Comparison of ENCODE assay signal across 17 mouse cellular contexts in the genomic region with DNA sequence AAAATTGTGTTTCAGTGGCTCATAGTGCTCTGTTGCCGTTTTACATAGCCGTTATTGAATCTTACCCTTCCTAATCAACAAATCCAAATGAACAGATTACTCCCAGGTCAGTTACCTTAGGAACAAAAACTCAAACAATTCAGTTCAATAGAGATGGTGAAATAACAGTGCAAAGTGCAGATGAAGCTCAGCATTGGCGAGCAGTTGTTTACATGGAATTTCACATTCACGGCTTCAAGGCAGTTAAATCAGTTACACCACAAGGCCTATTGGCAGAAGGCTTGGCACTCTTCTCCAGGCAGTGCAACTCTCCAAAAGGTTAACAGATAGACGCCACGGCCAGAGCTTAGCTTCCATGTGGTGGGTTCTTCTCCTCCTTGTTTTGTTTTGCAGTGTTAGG.
"Had no signal": no experiment of that assay in that cellular context is flagged by ENCODE, and none has a peak within 500 bp of the region (broad histone marks: within the 10 kb centered on the region; RNA-seq: fewer than 3 reads in every experiment).

No protein-coding gene starts in this region.

- ATAC-seq: hindbrain, postnatal 0 days; midbrain, embryonic 16.5 days had no signal

- H3K27me3 ChIP-seq: hindbrain, embryonic 12.5 days; megakaryocyte, embryonic 14.5 days; neural tube, embryonic 13.5 days had no signal

- H3K4me1 ChIP-seq: hindbrain, embryonic 12.5 days; limb, embryonic 10.5 days; megakaryocyte, embryonic 14.5 days; neural tube, embryonic 13.5 days had no signal

- H3K9ac ChIP-seq: hindbrain, embryonic 12.5 days; lung, embryonic 14.5 days; neural tube, embryonic 13.5 days had no signal

- H3K4me2 ChIP-seq: hindbrain, embryonic 12.5 days; lung, embryonic 14.5 days; midbrain, embryonic 11.5 days; neural tube, embryonic 13.5 days had no signal

- DNase-seq: kidney, adult 8-10 months; kidney, postnatal 36 days; lung, embryonic 14.5 days; lung, postnatal 10 days; lung, postnatal 4 days; retina, postnatal 1 day; right cerebral cortex, postnatal 4 days; thymus, postnatal 14 days had no signal

- H3K4me3 ChIP-seq: hindbrain, embryonic 12.5 days; left cerebral cortex, adult 2 months; limb, embryonic 10.5 days; megakaryocyte, embryonic 14.5 days; neural tube, embryonic 13.5 days had no signal

- H3K36me3 ChIP-seq: hindbrain, embryonic 12.5 days; limb, embryonic 10.5 days; neural tube, embryonic 13.5 days had no signal

- H3K27ac ChIP-seq: hindbrain, embryonic 12.5 days; hindbrain, postnatal 0 days; kidney, postnatal 0 days; left cerebral cortex, adult 2 months; limb, embryonic 10.5 days; neural tube, embryonic 13.5 days had no signal

- H3K9me3 ChIP-seq: hindbrain, embryonic 12.5 days; limb, embryonic 10.5 days; megakaryocyte, embryonic 14.5 days; neural tube, embryonic 13.5 days had no signal
